Mouse (Mus musculus) adrenal gland, postnatal 4 days (tissue): ENCODE results near the gene Frat2. TPM values are rescaled to one million over a fixed set of nuclear protein-coding genes. Genes with fewer than 3 reads are reported as not detected.
A peak's percentile ranks its signal among the peaks of the same experiment; 100 is the strongest.

Source experiments
- DNase-seq, 2 experiments: peaks; one replicate each; pipeline ENCODE4 v3.0.0; 2021 to 2022; ENCODE audit warnings: low spot score in 2 of 2, mixed read lengths in 2 of 2
- total RNA-seq, 2 experiments: library from RNA; stranded (reverse); gene quantifications; 2 replicates each; pipeline ENCODE4 v1.2.3; 2021

Gene Frat2
- total RNA-seq, 2 experiments from 2014 or later: 7.5 to 9.3 TPM

DNA sequence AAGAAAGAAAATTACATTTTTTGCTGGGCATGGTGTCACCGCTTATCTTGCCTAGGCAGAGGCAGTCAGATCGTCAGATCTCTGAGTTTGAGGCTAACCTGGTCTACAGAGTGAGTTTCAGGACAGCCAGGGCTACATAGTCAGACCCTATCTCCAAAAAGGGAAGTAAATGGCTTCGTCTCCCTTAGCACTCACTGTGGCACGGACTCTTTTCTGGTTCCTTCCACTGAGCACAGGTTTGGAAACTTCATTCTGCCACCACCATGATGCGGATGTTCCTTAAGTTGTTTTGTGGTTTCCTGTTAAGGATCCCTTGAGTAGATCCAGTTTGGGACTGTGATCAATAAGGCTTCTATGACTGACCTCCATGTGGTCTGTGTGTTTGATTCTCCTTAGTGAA lies 23.0 kb downstream of the Frat2 start:
- DNase-seq: no peak

DNA sequence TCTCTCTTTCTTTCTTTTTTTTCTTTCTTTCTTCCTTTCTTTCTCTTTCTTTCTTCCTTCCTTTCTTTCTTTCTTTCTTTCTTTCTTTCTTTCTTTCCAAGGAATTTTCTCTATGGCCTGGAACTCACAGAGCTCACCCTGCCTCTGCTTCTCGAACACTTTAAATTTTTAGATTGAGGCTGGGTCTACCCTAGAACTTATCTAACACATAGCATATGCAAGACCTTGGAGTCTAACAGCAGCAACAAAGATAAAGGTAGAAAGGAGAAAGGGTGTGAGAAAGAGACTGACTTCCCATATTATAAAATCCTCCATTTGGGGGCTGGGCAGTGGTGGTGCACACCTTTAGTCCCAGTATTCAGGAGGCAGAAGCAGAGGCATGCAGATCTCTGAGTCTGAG lies 25.3 kb downstream of the Frat2 start:
- DNase-seq: no peak

DNA sequence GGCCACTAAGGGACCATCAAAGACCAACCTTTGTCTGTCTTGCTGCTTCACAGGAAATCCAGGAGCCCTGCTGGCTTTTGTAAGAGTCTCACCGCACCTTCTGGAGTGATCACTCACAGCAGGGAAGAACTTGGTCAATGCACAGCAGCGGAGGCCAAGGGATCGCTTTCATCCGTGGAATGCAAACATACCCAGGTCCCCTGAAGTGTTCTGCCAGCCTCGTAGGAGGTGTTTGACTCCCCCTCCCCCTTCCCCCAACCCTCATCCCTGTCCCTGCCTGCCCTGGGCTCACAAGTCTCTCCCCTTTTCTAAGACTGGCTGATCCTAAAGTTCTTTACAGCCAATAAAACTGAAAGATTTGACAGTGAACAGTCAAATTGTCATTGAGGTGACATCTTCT lies 26.5 kb downstream of the Frat2 start:
- no peak for DNase-seq

DNA sequence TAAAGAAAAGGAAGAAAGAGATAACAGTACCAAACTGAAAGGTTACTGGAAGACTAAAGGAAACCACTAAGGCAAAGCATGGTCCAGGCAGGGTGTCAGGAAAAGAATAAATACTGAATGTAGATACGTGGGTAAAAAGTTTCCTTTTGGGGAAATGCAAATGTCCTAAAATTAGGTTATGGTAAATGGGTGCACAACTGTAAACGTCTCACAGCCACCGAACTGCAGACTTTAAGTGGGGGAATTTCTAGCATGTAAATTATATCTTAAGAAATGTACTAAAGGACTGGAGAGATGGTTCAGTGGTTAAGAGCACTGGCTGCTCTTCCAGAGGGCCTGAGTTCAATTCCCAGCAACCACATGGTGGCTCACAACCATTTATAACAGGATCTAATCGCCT lies 29.2 kb downstream of the Frat2 start:
- DNase-seq: no peak

DNA sequence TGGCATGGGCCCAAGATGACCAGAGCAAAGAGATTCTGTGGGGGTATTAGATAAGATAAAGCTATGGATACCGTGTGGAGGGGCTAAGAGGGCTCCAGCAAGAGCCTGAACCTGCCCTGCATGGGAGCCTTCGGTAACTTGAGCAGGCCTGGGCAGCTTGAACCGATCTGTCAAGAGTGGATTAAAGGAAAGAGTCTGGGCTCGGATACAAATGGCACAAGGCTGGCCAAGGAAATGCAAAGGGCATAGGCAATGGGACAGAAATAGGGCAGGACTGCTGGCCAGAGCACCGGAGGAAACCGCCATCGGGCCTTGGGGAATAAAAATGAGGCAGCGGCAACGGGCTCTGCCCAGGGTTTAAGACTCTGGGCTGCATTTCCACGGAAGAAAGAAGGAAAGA lies 30.6 kb downstream of the Frat2 start:
- no peak for DNase-seq

DNA sequence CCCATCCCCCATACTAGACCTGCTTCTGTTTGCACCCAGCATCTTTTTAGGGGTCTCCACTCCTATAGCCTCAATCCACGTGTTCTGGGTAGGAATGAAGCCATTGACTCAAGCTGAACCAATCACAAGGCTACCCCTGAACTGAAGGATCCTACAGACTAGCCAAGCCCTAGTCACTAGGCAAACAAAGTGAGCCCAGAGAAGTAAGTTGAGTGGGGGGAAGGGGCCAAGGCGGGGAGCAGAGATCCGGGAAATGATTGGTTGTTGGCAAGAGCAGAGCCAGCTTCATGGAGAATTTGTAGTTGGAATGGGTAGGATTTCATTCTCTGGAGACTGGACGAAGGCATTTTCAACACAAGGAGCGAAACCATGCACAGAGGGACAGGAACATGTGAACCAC lies 31.0 kb downstream of the Frat2 start:
- DNase-seq: no peak

DNA sequence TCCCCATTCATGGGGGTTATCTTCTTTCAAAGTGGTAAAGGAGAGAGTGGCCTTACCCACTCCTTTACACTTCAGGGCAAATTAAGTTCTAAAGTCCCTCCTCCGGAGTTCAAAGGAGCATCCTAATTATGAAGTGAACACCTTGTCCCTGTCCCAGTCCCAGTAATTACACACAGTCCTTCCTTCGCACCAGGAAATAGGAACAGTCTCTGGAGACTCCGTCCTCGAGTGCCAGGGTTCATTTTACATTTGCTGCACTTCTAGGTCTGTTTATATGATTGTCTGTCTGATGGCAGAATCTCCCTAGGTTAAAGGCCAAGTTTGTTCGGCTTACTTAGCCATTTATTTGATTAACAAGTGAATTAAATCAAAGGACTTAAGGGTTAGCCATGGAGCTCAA lies 31.5 kb downstream of the Frat2 start:
- DNase-seq: no peak

DNA sequence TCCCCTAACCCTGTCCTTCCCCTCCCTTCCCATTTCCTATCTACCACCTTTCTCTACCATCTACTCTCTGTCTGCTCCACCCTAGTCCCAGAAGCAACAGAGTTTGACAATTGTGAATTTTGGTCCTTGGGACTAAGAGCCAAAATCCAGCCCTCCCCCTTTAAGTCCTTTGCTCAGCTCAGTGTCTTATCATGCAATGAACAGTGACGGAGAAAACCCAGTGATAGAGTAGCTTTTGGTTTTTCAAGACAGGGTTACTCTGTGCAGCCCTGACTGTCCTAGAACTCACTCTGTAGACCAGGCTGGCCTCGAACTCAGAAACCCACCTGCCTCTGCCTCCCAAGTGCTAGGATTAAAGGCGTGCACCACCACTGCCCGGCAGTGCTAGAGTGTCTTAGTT lies 34.6 kb downstream of the Frat2 start:
- no peak for DNase-seq

DNA sequence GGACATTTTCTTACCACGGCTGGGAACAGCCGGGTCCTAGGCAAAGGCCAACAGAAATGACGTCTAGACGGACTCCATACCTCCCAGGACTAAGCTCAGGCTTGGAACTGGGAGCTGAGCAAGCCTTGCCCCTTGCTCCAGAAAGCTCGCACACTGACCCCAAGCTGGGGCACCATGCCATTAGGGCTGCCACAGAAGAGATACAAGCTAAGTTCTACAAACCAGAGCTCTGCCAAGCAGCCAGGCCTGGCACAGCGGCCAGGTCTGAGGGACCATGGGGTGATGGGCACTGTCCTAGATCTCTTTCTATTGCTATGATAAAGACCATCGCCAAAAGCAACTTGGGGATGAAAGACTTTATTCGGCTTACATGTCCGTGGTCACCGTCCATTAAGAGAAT lies 35.4 kb downstream of the Frat2 start:
- no peak for DNase-seq

DNA sequence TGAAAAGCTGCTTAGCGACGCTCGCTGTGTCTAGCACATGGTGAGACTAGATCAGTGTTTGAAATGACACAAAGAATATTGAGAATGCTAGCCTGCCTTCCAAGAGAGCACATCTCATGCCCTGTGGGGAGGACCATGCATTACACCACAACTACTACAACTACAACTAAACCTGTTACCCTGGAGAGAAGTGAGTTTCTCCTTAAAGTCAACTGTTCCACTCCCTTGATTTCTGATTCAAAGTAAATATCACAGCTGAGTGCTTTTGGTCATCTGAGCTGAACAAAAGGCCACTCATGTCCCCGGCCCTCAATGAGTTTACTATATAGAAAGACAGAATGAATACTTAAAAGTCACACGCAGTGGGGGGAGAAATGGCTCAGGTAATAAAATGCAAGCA lies 37.9 kb downstream of the Frat2 start:
- no peak for DNase-seq

DNA sequence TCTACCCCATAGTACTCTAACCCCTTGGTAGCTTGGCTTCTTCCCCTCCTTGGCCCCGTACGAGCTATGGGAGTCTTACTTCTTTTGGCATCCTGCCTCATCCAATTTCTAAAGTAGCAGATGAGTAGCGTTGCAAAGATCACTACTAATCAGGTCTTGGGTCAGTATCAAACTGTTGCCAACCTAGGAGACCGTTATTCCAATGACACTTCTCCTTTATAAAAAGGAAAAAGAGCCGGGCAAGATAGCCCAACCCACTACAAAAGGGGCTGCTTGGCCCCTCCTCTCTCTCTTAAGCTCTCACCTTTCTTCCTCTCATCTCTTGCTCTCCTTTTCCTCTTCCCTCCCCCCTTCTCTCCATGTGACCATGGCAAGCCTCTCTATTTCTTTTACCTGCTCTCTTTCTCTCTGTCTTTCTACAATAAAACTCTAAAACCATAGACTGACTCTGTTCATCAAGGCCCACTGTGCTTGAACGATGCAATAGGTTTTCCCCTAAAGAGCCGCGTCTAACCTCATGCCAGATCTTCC lies 39.8 kb downstream of the Frat2 start:
- DNase-seq: no peak

DNA sequence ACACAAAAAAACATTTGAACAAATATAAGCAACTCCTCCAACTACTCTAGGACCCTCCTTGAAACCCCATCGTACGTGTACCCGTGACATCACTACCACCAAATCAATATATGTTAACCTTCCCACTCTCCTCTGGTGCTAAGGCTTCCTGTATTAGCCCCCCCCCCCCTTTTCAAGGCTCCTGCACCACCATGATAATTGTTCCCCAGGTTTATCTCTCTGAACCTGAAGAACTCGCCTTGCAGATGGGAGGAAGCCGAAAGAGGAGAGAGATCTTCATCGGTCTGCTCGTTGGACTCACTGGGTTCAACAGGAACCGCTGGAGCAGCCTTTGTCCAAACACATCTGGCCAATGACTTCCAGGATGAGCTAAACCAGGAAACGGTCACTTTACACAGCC lies 40.4 kb downstream of the Frat2 start:
- no peak for DNase-seq

DNA sequence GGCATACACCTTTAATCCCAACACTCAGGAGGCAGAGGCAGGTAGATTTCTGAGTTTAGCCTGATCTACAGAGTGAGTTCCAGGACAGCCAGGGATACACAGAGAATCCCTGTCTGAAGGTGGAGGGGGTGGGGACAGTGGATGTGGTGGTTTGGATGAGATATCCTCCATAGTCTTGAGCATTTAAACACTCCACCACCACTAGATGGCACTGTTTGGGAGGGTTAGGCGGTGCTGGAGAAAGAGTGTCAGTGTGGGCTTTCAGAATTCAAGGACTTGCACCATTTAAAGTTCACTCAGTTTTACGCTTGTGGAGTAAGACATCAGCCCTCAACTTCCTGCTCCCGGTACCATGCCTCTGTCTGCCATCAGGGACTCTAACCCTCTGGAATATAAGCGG lies 42.1 kb downstream of the Frat2 start:
- no peak for DNase-seq

DNA sequence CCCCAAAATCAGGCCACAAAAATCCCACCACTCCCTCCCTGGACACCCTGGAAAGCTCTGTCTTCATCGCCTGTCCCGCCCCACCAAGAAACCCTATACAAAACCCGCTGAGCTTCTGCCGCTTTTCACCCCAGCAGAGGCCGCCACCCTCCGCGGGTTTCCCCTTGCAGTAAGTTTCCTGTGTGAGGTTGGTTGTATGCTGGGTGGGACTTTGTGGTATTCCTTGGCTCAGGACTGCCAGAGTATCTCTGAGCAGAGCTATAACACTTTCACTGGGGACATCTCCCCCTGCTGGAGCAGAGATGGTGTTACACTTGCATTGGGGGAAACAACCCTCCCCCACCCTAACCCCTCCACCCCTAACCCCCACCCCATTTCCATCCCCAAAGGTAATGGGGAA lies 44.6 kb downstream of the Frat2 start:
- DNase-seq: no peak

DNA sequence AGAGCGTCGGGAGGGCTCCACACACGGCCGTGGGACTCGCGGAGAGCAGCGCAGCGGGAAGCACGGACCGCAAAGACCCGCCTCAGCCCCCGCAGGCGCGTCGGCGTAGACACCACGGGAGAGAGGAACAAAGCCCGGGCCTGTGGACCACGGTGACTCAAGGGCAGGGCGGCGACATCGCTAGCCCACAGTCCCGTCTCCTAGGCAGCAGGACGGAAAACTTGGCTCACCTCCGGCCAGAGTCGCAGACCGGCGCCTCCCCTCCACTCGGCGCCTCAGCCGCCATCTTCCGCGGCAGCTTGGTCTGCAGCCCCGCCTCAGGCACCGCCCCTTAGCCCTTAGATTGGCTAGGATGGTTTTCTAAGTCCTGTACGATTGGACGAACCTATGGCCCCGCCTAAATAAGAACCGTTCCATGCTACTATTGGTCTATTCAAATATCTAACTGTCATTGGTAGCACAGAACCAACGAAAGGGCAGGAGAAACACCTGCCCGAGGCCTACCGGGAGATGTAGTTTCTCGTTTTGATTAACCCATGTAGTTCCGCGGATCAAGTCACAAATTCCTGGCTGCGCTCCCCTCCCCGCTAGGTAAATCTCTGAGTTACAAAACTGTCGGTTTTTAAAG lies 46.1 kb downstream of the Frat2 start, which contains the start of gene Arhgap19:
Gene Arhgap19, minus strand, starts transcription at position 306 of the 628 bp plus-strand sequence.
- peak; percentile 58 to 74 for DNase-seq

DNA sequence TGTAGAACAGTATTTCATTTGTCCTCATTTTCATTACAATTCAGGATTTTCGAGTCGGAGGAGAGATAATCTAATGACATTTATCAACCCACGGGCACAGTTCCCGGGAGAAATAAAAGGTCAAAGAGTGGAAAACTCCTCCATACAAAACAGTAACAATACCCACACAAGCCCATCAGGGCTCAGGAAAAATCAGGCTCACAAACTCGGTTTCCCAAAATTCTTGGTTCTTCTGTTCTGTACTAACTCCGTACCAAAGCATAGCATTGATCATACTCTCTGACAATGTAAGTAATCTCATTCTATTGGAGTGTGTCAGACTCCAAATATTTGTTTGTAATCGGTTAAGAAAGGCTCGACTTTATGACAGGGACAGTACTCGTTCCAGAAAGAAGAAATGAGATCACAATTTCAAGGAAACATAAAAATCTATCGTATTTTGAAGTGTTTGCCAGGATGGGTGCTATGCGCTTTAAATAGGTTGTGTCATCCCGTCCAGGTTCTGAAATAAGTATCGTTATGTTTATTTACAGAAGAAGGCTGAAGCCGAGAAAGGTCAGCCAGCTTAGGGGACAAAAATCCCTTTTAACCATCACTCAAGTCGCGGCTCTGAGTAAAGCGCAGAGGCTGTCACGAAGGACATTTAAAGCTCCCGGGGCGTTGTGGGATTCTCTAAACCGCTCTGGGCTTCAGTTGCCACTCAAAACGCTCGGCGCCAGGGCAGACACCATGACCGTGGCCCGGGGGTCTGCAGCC lies 46.8 kb downstream of the Frat2 start:
- no peak for DNase-seq

DNA sequence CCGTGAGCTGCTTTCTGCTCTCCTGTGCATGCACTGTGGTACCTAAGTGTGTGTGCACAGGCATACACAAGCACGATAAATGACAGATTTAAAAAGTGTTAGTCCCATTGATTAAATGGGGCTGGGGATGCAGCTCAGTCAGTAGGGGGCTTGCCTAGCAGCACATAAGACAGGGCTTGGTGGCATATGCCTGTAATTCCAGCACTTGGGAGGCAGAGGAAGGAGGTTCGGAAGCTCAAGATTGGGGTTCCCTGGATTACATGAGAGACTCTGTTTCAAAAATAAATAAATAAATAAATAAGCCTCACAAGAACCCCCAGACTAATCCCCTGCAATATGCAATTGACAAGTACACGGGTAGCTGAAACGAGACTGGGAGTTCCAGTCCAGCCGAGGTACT lies 47.5 kb downstream of the Frat2 start:
- no peak for DNase-seq

DNA sequence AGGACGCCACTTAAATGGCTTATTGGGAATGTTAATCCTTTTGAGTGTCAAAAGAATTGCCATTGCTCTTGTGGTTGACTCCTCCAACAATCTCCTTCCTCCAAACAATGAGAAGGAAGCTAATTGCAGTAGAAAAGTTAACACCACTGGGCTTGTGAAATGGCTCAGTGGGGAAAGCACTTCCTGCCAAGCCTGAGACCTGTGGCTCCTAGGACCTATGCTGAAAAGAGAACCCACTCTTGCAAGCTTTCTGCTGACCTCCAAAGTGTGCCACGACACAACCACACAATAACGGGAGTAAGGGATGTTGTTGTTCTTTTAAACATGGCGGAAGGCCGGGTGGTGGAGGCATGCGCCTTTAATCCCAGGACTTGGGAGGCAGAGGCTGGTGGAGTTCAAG lies 50.4 kb downstream of the Frat2 start:
- DNase-seq: no peak

DNA sequence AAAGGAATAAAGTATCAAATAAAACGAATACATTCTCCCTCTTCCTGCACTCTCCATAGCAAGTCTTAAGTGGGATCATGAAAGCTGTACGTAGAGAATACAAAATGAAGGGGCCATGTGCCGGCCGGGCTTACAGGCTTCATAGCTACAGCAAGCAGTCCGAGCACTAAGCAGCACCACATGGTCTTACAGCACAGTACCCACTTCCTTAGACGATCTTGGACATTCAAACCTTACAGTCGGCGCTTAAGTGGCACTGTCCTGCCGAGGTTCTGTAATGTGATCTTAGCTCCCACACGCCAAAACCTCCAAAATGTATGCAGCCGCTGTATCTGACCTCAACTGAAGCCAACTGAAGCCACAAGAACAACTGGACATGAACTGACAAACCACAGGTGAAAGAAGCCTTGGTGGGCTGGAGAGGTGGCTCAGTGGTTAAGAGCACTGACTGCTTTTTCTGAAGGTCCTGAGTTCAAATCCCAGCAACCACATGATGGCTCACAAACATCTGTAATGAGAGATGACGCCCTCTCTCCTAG lies 51.1 kb downstream of the Frat2 start:
- DNase-seq: no peak

DNA sequence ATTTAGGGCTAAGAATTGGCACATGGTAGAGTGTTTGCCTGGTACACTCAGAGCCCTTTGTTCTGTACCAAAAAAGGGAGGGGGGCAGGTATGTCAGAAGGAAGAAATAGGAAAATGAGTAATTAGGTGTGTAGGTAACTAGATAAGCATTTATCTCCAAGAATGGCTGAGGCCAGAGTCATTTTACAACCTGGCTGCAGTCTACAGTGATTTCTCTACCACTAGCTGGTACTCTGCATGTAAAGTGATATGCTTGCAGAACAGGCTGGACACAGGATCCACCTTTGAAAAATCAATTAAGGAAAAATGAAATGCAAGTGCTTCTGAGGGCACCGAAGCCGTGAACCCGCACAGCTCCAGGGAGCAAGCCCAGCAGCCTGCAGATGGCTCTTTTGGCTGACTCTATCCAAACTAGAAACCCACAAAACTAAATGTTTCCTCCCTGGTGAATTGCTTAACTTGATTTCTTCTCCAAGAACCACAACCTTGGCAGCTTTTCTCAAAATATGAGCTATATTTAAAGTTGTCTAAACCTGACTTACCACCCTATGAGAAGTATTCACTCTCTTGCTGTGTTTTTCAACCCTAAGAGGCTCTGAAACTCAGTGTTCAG lies 51.7 kb downstream of the Frat2 start:
- no peak for DNase-seq
